Mouse (Mus musculus): ENCODE data around the gene Clcn1. TPM values are rescaled to one million over a fixed set of nuclear protein-coding genes. Genes with fewer than 3 reads are reported as not detected.

Clcn1 gene
- polyA plus RNA-seq, 1 experiment from 2014 or later, result 0.18 TPM

- H3K27ac ChIP-seq (ENCODE audit: low read depth, low read length), result no peak overlapping the region
- no peak overlapping the region for H3K4me3 ChIP-seq (ENCODE audit: low read depth, low read length)
- no peak for ATAC-seq
- no peaks in the 10 kb centered on the region for H3K27me3 ChIP-seq (replicated peaks; ENCODE audit: control insufficient read depth, insufficient read depth, low read length)
- H3K4me1 ChIP-seq (replicated peaks; ENCODE audit: control insufficient read depth, insufficient read depth, low read length), result no peaks in the 10 kb centered on the region; the same call in 1 of the 2 replicates
- H3K4me2 ChIP-seq (replicated peaks; ENCODE audit: low read depth), result no peak overlapping the region
- H3K9me3 ChIP-seq (ENCODE audit: control insufficient read depth), result no peaks in the 10 kb centered on the region
- H3K9ac ChIP-seq (ENCODE audit: low read depth, low read length), result no peak overlapping the region
- peaks cover 81% of the 10 kb centered on the region for H3K36me3 ChIP-seq (ENCODE audit: control insufficient read depth, insufficient read depth)
- 87% methylated on average over 13 of the region's 13 CpGs for WGBS
- TF ChIP-seq CTCF (IDR thresholded peaks at IDR 0.05; ENCODE audit: low read depth), result no peak
These were observed 74.8 kb downstream of the Clcn1 start for GRCm38 (mm10) chr6:42361041-42361895.

GRCm38 (mm10) chr6:42362074-42362473 lies 75.6 kb downstream of the Clcn1 start:
- Histone ChIP-seq H3K36me3 (ENCODE audit: control insufficient read depth, insufficient read depth) (peaks cover 73% of the 10 kb centered on the region), H3K9ac (ENCODE audit: low read depth, low read length) (no peak overlapping the region)
- 90% methylated on average over 1 of the region's 1 CpGs for WGBS

GRCm38 (mm10) chr6:42362497-42362896 lies 76.0 kb downstream of the Clcn1 start:
- ATAC-seq, result no peak
- H3K36me3 ChIP-seq (ENCODE audit: control insufficient read depth, insufficient read depth), result peaks cover 69% of the 10 kb centered on the region
- WGBS, result 76% methylated on average over 1 of the region's 1 CpGs

More at GRCm38 (mm10) chr6:42362074-42362473, 75.6 kb downstream of the Clcn1 start:
- H3K4me1 ChIP-seq (replicated peaks; ENCODE audit: control insufficient read depth, insufficient read depth, low read length), result no peaks in the 10 kb centered on the region; the same call in 1 of the 2 replicates
- H3K9me3 ChIP-seq (ENCODE audit: control insufficient read depth), result no peaks in the 10 kb centered on the region
- H3K27me3 ChIP-seq (replicated peaks; ENCODE audit: control insufficient read depth, insufficient read depth, low read length), result no peaks in the 10 kb centered on the region
- no peak for ATAC-seq
- TF ChIP-seq CTCF (IDR thresholded peaks at IDR 0.05; ENCODE audit: low read depth), result no peak
- no peak overlapping the region for H3K4me3 ChIP-seq (ENCODE audit: low read depth, low read length)
- H3K27ac ChIP-seq (ENCODE audit: low read depth, low read length), result no peak overlapping the region
- no peak overlapping the region for H3K4me2 ChIP-seq (replicated peaks; ENCODE audit: low read depth)

GRCm38 (mm10) chr6:42362974-42363373 lies 76.5 kb downstream of the Clcn1 start:
- Histone ChIP-seq H3K36me3 (ENCODE audit: control insufficient read depth, insufficient read depth) (peaks cover 64% of the 10 kb centered on the region), H3K9me3 (ENCODE audit: control insufficient read depth) (no peaks in the 10 kb centered on the region), H3K4me2 (replicated peaks; ENCODE audit: low read depth) (no peak overlapping the region), H3K4me3 (ENCODE audit: low read depth, low read length) (no peak overlapping the region), H3K9ac (ENCODE audit: low read depth, low read length) (no peak overlapping the region), H3K27me3 (replicated peaks; ENCODE audit: control insufficient read depth, insufficient read depth, low read length) (no peaks in the 10 kb centered on the region), H3K27ac (ENCODE audit: low read depth, low read length) (no peak overlapping the region), H3K4me1 (replicated peaks; ENCODE audit: control insufficient read depth, insufficient read depth, low read length) (no peaks in the 10 kb centered on the region)
- WGBS, result 64% methylated on average over 3 of the region's 3 CpGs
- ATAC-seq, result no peak
- no peak for TF ChIP-seq CTCF (IDR thresholded peaks at IDR 0.05; ENCODE audit: low read depth)

More at GRCm38 (mm10) chr6:42362497-42362896, 76.0 kb downstream of the Clcn1 start:
- Histone ChIP-seq H3K4me2 (replicated peaks; ENCODE audit: low read depth) (no peak overlapping the region), H3K9me3 (ENCODE audit: control insufficient read depth) (no peaks in the 10 kb centered on the region), H3K4me1 (replicated peaks; ENCODE audit: control insufficient read depth, insufficient read depth, low read length) (no peaks in the 10 kb centered on the region), H3K27ac (ENCODE audit: low read depth, low read length) (no peak overlapping the region), H3K9ac (ENCODE audit: low read depth, low read length) (no peak overlapping the region), H3K4me3 (ENCODE audit: low read depth, low read length) (no peak overlapping the region), H3K27me3 (replicated peaks; ENCODE audit: control insufficient read depth, insufficient read depth, low read length) (no peaks in the 10 kb centered on the region)
- TF ChIP-seq CTCF (IDR thresholded peaks at IDR 0.05; ENCODE audit: low read depth), result no peak

- Histone ChIP-seq H3K9ac (ENCODE audit: low read depth, low read length) (no peak overlapping the region), H3K4me1 (replicated peaks; ENCODE audit: control insufficient read depth, insufficient read depth, low read length) (no peaks in the 10 kb centered on the region), H3K27me3 (replicated peaks; ENCODE audit: control insufficient read depth, insufficient read depth, low read length) (no peaks in the 10 kb centered on the region), H3K9me3 (ENCODE audit: control insufficient read depth) (no peaks in the 10 kb centered on the region), H3K4me2 (replicated peaks; ENCODE audit: low read depth) (no peak overlapping the region), H3K36me3 (ENCODE audit: control insufficient read depth, insufficient read depth) (peaks cover 53% of the 10 kb centered on the region), H3K27ac (ENCODE audit: low read depth, low read length) (no peak overlapping the region), H3K4me3 (ENCODE audit: low read depth, low read length) (no peak overlapping the region)
- no peak for TF ChIP-seq CTCF (IDR thresholded peaks at IDR 0.05; ENCODE audit: low read depth)
- ATAC-seq, result no peak
- WGBS, result 90% methylated on average over 4 of the region's 4 CpGs
These were observed 77.6 kb downstream of the Clcn1 start for GRCm38 (mm10) chr6:42364066-42364465.

- Histone ChIP-seq H3K27ac (ENCODE audit: low read depth, low read length) (no peak overlapping the region), H3K4me1 (replicated peaks; ENCODE audit: control insufficient read depth, insufficient read depth, low read length) (no peaks in the 10 kb centered on the region), H3K4me2 (replicated peaks; ENCODE audit: low read depth) (no peak overlapping the region), H3K9ac (ENCODE audit: low read depth, low read length) (no peak overlapping the region), H3K4me3 (ENCODE audit: low read depth, low read length) (no peak overlapping the region), H3K36me3 (ENCODE audit: control insufficient read depth, insufficient read depth) (peaks cover 48% of the 10 kb centered on the region), H3K27me3 (replicated peaks; ENCODE audit: control insufficient read depth, insufficient read depth, low read length) (no peaks in the 10 kb centered on the region), H3K9me3 (ENCODE audit: control insufficient read depth) (no peaks in the 10 kb centered on the region)
- 93% methylated on average over 15 of the region's 15 CpGs for WGBS
- ATAC-seq, result no peak
- TF ChIP-seq CTCF (IDR thresholded peaks at IDR 0.05; ENCODE audit: low read depth), result no peak
These were observed 78.1 kb downstream of the Clcn1 start for GRCm38 (mm10) chr6:42364607-42365006.
